Mouse (Mus musculus) midbrain, embryonic 15.5 days (tissue): ENCODE data around the gene Agbl4. TPM values are rescaled to one million over a fixed set of nuclear protein-coding genes. Genes with fewer than 3 reads are reported as not detected.

Source experiments
- ATAC-seq: fragments of 200-750 bp; cut with Nextera tagmentation; replicated peaks from 2 replicates; pipeline ENCODE4 v1.8.0; 2017; ENCODE audit warnings: moderate TSS enrichment
- H3K27ac ChIP-seq: fragments of 300-500 bp; sonication (generic); 2 replicates; pipeline ENCODE4 v1.5.1; 2015; ENCODE audit warnings: mild to moderate bottlenecking, inconsistent platforms
- H3K27me3 ChIP-seq: fragments of 300-500 bp; sonication (generic); replicated peaks from 2 replicates; pipeline ENCODE4 v1.6.1; 2015; ENCODE audit warnings: inconsistent platforms
- H3K36me3 ChIP-seq: fragments of 300-500 bp; sonication (generic); replicated peaks from 2 replicates; pipeline ENCODE4 v1.6.1; 2015; ENCODE audit warnings: inconsistent platforms
- H3K4me1 ChIP-seq: fragments of 300-500 bp; sonication (generic); 2 replicates; pipeline ENCODE4 v1.6.1; 2015; ENCODE audit warnings: inconsistent platforms
- H3K4me2 ChIP-seq: fragments of 300-500 bp; sonication (generic); 2 replicates; pipeline ENCODE4 v1.6.1; 2015; ENCODE audit warnings: inconsistent platforms, mild to moderate bottlenecking, moderate library complexity
- H3K4me3 ChIP-seq: fragments of 300-500 bp; sonication (generic); 2 replicates; pipeline ENCODE4 v1.5.1; 2015; ENCODE audit warnings: mild to moderate bottlenecking, inconsistent platforms
- H3K9ac ChIP-seq: fragments of 300-500 bp; sonication (generic); 2 replicates; pipeline ENCODE4 v1.6.1; 2015; ENCODE audit warnings: mild to moderate bottlenecking, inconsistent platforms
- H3K9me3 ChIP-seq: fragments of 300-500 bp; sonication (generic); 2 replicates; pipeline ENCODE4 v1.6.1; 2016; ENCODE audit warnings: inconsistent platforms
- WGBS: fragments of 180-500 bp; shearing (Covaris S2); methylation state at CpG from one replicate; pipeline ENCODE4 v1.1.7; 2015; ENCODE audit warnings: mixed read lengths; 5-methylcytosine and 5-hydroxymethylcytosine counted together
- polyA plus RNA-seq: library from polyadenylated mRNA; unstranded; fragments of >200 nt; fragmentation: Nextera tagmentation; extraction: Ambion mirVana; gene quantifications from 2 replicates; pipeline ENCODE4 v1.2.1, GENCODE M21; 2015

Gene Agbl4
- polyA plus RNA-seq, 1 experiment from 2014 or later, result 2.7 TPM

GRCm38 (mm10) chr4:110662940-110663339 is 265.5 kb downstream of the Agbl4 start:
- H3K4me2 ChIP-seq, result no peak overlapping the region
- no peaks in the 10 kb centered on the region for H3K36me3 ChIP-seq
- WGBS, result 70% methylated on average over 2 of the region's 2 CpGs
- ATAC-seq, result no peak
- no peaks in the 10 kb centered on the region for H3K27me3 ChIP-seq
- no peak overlapping the region for H3K27ac ChIP-seq
- H3K9ac ChIP-seq, result no peak overlapping the region
- H3K4me1 ChIP-seq, result no peaks in the 10 kb centered on the region
- H3K4me3 ChIP-seq, result no peak overlapping the region
- H3K9me3 ChIP-seq, result no peaks in the 10 kb centered on the region

GRCm38 (mm10) chr4:110674121-110674520 is 276.7 kb downstream of the Agbl4 start:
- WGBS, result 84% methylated on average over 1 of the region's 1 CpGs
- no peak for ATAC-seq

GRCm38 (mm10) chr4:110735141-110735540 is 337.7 kb downstream of the Agbl4 start:
- H3K9ac ChIP-seq, result no peak overlapping the region
- no peak overlapping the region for H3K4me3 ChIP-seq
- H3K27ac ChIP-seq, result no peak overlapping the region
- 88% methylated on average over 1 of the region's 1 CpGs for WGBS
- H3K4me1 ChIP-seq, result no peaks in the 10 kb centered on the region
- H3K36me3 ChIP-seq, result no peaks in the 10 kb centered on the region
- ATAC-seq, result no peak
- no peaks in the 10 kb centered on the region for H3K9me3 ChIP-seq
- H3K4me2 ChIP-seq, result no peak overlapping the region
- H3K27me3 ChIP-seq, result no peaks in the 10 kb centered on the region

More at GRCm38 (mm10) chr4:110674121-110674520, 276.7 kb downstream of the Agbl4 start:
- no peaks in the 10 kb centered on the region for H3K9me3 ChIP-seq
- no peaks in the 10 kb centered on the region for H3K27me3 ChIP-seq
- H3K4me1 ChIP-seq, result no peaks in the 10 kb centered on the region
- no peak overlapping the region for H3K4me2 ChIP-seq
- H3K4me3 ChIP-seq, result no peak overlapping the region
- H3K27ac ChIP-seq, result no peak overlapping the region
- H3K9ac ChIP-seq, result no peak overlapping the region
- H3K36me3 ChIP-seq, result no peaks in the 10 kb centered on the region

- no peak overlapping the region for H3K9ac ChIP-seq
- no peak for ATAC-seq
- H3K27me3 ChIP-seq, result no peaks in the 10 kb centered on the region
- 87% methylated on average over 2 of the region's 2 CpGs for WGBS
- no peaks in the 10 kb centered on the region for H3K9me3 ChIP-seq
- no peak overlapping the region for H3K4me3 ChIP-seq
- no peak overlapping the region for H3K27ac ChIP-seq
- H3K4me1 ChIP-seq, result no peaks in the 10 kb centered on the region
- H3K36me3 ChIP-seq, result no peaks in the 10 kb centered on the region
- no peak overlapping the region for H3K4me2 ChIP-seq
Measured at GRCm38 (mm10) chr4:110757941-110758340, 360.5 kb downstream of the Agbl4 start.

- ATAC-seq, result no peak
- H3K9ac ChIP-seq, result no peak overlapping the region
- no peak overlapping the region for H3K27ac ChIP-seq
- no peak overlapping the region for H3K4me3 ChIP-seq
- H3K9me3 ChIP-seq, result no peaks in the 10 kb centered on the region
- no peaks in the 10 kb centered on the region for H3K27me3 ChIP-seq
- no peaks in the 10 kb centered on the region for H3K4me1 ChIP-seq
- no peak overlapping the region for H3K4me2 ChIP-seq
- 86% methylated on average over 4 of the region's 4 CpGs for WGBS
- no peaks in the 10 kb centered on the region for H3K36me3 ChIP-seq
Measured at GRCm38 (mm10) chr4:110788596-110788995, 391.1 kb downstream of the Agbl4 start.

- Histone ChIP-seq H3K9ac (no peak overlapping the region), H3K27ac (no peak overlapping the region), H3K4me1 (no peaks in the 10 kb centered on the region), H3K27me3 (no peaks in the 10 kb centered on the region), H3K4me3 (no peak overlapping the region), H3K9me3 (no peaks in the 10 kb centered on the region), H3K4me2 (no peak overlapping the region), H3K36me3 (no peaks in the 10 kb centered on the region)
- no peak for ATAC-seq
- 89% methylated on average over 4 of the region's 4 CpGs for WGBS
Measured at GRCm38 (mm10) chr4:110799902-110800301, 402.4 kb downstream of the Agbl4 start.

DNA sequence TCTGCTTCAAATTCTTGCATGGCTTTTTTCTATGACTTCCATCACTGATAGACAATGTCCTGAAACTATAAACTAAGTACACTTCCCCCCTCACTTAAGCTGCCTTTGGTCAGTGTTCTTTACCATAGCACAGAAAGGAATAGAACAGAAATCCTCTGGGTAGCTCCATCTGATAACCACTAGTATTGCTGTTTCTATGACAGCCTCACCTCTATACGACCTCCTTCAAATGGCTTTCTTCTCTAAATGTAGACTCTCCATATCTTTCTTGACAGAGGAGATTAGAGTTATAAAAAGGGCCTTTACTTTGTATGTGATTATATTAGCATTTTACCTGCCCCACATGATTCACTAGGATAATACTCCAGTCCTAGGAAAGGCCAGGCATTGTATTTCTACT is 413.5 kb downstream of the Agbl4 start:
- H3K9ac ChIP-seq, result no peak overlapping the region
- no peaks in the 10 kb centered on the region for H3K4me1 ChIP-seq
- ATAC-seq, result no peak
- no peak overlapping the region for H3K27ac ChIP-seq
- H3K9me3 ChIP-seq, result no peaks in the 10 kb centered on the region
- H3K27me3 ChIP-seq, result no peaks in the 10 kb centered on the region
- WGBS, result 75% methylated on average over 1 of the region's 1 CpGs
- no peaks in the 10 kb centered on the region for H3K36me3 ChIP-seq
- H3K4me3 ChIP-seq, result no peak overlapping the region
- no peak overlapping the region for H3K4me2 ChIP-seq

DNA sequence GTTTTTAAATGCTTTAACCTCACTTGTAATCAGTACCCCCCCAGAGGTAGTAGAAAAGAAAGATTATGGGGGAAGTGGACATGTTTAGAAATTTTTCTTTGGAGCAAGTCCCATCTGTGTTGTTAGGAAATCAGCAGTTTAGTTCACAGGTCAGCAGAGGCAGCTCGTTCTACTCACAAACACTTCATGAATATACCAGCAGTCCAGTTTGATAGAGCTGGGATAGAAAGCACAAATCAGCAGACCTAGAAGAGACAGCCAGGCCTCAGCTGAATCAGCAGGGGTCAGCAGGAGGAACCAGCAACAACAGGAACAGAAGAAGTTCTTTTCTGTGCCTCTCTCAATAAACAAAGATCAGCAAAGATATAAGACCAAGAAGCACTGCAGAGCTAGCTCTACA is 435.3 kb downstream of the Agbl4 start:
- no peak for ATAC-seq
- H3K27me3 ChIP-seq, result no peaks in the 10 kb centered on the region
- no peaks in the 10 kb centered on the region for H3K4me1 ChIP-seq
- H3K4me2 ChIP-seq, result no peak overlapping the region
- H3K9me3 ChIP-seq, result no peaks in the 10 kb centered on the region
- H3K9ac ChIP-seq, result no peak overlapping the region
- H3K36me3 ChIP-seq, result no peaks in the 10 kb centered on the region
- no peak overlapping the region for H3K27ac ChIP-seq
- WGBS, result 70% methylated on average over 1 of the region's 1 CpGs
- H3K4me3 ChIP-seq, result no peak overlapping the region

DNA sequence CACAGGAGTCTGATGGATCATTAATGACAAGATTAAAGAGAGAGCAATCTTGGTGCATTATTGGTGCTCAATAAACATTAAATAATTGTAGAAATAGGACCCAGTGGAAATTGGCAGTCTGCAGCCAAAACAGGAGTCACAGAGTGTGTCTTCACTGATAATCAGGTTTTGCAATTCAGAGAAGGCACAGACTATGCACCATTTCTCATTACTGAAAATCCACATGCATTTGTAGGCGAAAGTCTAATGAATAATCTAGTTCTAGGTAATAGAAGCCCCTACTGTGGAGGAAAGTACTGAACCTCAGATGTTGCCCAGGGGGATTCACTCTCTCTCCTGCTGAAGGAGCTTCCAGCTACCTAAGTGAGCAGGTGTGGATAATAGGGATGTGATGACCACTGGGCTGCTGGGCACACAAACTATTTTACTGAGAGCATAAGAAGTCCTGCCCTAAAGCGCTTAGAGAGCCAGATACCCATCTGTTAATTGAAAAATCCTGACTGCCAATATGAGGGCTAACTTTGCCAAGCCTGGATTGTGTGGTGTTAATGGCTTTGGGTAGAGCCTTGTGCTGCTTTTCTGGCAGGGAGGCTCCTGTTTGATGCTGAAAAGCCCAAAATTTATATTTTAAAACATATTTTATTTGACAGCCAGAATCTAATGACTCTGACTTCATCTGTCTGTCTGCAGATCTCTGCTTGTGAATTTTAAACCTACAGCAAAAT is 482.4 kb downstream of the Agbl4 start:
- 75% methylated on average over 2 of the region's 2 CpGs for WGBS

DNA sequence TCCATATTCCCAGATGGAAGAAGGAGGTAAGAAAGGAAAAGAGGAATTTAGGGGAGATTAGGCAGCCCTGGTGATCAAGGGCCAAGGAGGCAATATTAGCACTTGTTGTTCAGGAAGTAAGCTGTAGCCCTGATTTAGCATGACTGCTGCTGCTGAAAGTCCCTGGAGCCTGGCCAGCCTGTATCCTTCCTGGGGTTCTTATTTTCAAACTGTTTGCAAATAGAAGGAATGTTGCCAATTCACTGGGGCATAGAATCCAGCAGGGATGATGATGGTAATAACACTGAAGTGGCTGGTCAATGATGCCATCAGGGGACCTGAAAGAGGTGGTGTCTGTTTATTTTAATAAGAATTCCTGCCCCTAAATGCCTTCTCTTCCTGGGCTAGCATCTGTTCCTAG is 518.6 kb downstream of the Agbl4 start:
- Histone ChIP-seq H3K4me3 (no peak overlapping the region), H3K9me3 (no peaks in the 10 kb centered on the region), H3K36me3 (no peaks in the 10 kb centered on the region), H3K27ac (no peak overlapping the region), H3K27me3 (no peaks in the 10 kb centered on the region), H3K4me1 (no peaks in the 10 kb centered on the region), H3K9ac (no peak overlapping the region), H3K4me2 (no peak overlapping the region)
- ATAC-seq, result no peak

More for the DNA sequence above, 482.4 kb downstream of the Agbl4 start:
- Histone ChIP-seq H3K9me3 (no peaks in the 10 kb centered on the region), H3K9ac (no peak overlapping the region), H3K4me3 (no peak overlapping the region), H3K27me3 (no peaks in the 10 kb centered on the region), H3K4me2 (no peak overlapping the region), H3K4me1 (no peaks in the 10 kb centered on the region), H3K36me3 (no peaks in the 10 kb centered on the region), H3K27ac (no peak overlapping the region)
- no peak for ATAC-seq

DNA sequence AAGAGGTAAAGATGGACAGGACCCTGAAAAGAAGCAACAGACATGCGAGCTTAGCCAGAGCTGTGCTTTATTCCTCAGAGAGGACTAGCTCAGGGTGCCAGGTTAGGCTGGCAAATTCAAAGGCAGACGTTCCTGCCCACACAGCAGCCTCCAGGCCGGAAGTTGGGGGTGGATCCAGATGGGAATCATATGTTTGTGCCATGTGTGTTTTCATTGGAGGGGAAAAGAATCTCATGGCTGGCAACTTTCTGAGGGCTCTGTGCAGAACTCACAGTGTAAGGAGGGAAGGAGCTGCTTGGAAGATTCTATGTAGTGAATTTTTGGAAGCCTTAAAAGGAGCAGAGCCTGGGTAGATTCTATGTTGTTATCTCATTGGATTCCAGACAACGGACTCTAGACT is 519.1 kb downstream of the Agbl4 start:
- ATAC-seq, result no peak
- Histone ChIP-seq H3K4me2 (no peak overlapping the region), H3K9ac (no peak overlapping the region), H3K27ac (no peak overlapping the region), H3K36me3 (no peaks in the 10 kb centered on the region), H3K4me3 (no peak overlapping the region), H3K27me3 (no peaks in the 10 kb centered on the region), H3K9me3 (no peaks in the 10 kb centered on the region), H3K4me1 (no peaks in the 10 kb centered on the region)
- WGBS, result 66% methylated on average over 4 of the region's 4 CpGs

- WGBS, result 87% methylated on average over 3 of the region's 3 CpGs
- ATAC-seq, result no peak
- Histone ChIP-seq H3K4me3 (no peak overlapping the region), H3K4me1 (no peaks in the 10 kb centered on the region), H3K4me2 (no peak overlapping the region), H3K9me3 (no peaks in the 10 kb centered on the region), H3K27ac (no peak overlapping the region), H3K9ac (no peak overlapping the region), H3K36me3 (no peaks in the 10 kb centered on the region), H3K27me3 (no peaks in the 10 kb centered on the region)
Measured at GRCm38 (mm10) chr4:110921013-110921412, 523.6 kb downstream of the Agbl4 start.

- ATAC-seq, result no peak
- H3K4me1 ChIP-seq, result no peaks in the 10 kb centered on the region
- H3K9me3 ChIP-seq, result no peaks in the 10 kb centered on the region
- no peaks in the 10 kb centered on the region for H3K36me3 ChIP-seq
- no peak overlapping the region for H3K4me3 ChIP-seq
- 99% methylated on average over 2 of the region's 2 CpGs for WGBS
- no peaks in the 10 kb centered on the region for H3K27me3 ChIP-seq
- no peak overlapping the region for H3K4me2 ChIP-seq
- H3K9ac ChIP-seq, result no peak overlapping the region
- no peak overlapping the region for H3K27ac ChIP-seq
Measured at GRCm38 (mm10) chr4:111001641-111002040, 604.2 kb downstream of the Agbl4 start.
